Mouse (Mus musculus) adipocyte (in vitro differentiated cells): ENCODE measurements around the gene Sema4c.

ENCODE experiments used
- DNase-seq: peaks from one replicate; pipeline ENCODE4 v3.0.0-alpha.2; 2016; ENCODE audit warnings: low spot score

Sema4c gene

DNA sequence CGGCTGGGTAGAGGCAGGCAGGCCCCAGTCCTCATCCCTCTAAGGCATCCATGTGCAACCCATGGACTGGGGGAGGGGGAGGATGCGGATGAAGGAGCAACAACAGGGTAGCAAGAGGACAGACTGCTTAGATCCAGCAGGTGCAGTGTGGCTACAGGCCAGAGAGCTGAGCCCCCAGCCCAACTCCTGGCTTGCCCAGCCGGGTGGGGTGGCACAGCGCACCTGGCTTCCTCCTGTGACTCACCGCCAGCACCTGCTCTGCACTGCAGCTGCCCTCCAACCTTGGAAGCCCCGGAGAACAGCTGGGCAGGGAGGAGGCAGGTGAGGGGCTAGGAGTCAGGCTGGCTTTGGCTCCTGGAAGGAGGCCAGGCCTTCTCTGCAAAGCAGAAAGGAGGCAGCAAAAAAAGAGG lies 21.8 kb upstream of the Sema4c start:
- no peak for DNase-seq

DNA sequence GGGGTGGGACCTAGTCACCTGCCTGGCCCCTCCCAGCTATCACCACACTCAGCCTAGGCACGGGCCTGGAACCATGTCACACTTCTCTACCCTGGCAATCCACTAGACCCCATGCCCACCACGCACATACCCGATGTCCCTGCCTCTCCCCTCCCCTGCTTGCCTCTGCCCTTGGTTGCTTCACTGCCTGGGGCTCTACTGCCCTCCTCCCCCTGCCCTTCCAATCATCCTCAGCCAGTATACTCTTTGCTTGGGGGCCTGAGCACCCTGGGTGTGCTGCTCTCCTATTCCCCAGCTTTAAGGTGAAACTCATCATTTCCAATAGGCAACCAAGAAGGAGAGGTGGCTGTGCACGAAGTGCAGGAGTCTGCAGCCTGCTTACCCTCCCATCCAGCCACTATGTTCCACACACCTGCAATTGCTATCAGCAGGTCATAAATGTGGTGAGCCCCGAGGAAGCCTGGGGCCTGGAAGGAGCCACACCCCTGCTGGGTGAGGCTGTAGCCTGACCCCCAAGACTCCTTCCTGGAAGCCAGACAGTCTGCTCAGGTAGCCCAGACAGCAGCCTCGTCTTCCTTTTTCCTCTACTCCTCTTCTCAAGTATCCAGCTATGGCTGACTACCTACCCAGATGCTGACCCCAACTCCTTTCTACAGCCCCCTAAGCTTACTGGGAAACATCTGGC lies 19.0 kb upstream of the Sema4c start:
- no peak for DNase-seq

DNA sequence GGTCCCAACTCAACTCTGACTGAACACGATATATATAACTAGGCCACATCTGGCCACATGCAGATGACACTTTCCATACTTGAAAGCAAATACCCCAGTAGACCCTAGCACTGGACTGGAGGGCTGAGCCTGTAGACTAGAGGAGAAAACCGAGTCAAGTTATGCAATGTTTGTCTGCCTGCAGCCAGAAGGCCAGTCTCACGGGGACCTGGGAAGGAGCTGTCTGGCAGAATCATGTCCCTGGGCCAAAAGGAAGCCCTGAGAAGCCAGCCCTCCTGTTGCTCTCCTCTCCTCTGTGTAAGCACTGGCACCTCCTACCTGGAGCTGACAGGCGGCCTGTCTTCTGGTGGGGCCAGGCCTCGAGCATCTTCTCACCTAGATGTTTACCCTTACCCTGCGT lies 17.2 kb upstream of the Sema4c start:
- peak; percentile 65 for DNase-seq

DNA sequence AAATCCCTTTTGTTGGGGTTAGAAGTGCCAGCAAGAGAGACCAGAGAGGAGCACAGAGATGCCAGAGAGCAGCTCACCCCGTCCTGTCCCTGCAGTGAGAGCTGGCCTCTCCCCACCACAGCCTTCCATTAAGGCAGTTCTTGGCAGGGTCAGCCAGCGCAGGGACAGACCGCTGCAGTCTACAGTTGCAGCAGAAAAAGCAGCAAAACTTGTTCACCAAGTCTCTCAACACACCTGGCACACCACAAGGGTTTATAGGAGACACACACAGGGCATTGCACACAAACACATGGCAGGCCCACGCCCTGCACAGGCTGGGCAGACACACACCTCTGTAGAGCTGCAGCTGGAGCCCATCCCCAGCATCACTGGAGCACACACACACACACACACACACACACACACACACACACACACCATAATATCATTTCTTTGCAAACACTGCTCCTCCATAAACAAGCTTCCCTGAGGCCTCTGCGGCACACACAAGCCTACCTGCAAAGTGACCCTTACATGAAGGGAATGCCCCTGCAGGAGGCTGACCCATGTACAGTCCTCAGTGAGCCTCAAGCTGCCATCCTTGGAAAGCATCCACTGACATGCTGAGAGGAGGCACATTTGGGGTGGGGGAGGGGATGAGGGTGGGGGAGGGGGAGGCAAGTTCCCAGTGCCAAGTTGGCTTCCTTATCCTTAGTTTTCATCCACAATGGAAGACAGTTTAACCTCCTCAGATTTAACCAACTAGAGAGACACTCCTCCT lies 16.2 kb upstream of the Sema4c start:
- no peak for DNase-seq

DNA sequence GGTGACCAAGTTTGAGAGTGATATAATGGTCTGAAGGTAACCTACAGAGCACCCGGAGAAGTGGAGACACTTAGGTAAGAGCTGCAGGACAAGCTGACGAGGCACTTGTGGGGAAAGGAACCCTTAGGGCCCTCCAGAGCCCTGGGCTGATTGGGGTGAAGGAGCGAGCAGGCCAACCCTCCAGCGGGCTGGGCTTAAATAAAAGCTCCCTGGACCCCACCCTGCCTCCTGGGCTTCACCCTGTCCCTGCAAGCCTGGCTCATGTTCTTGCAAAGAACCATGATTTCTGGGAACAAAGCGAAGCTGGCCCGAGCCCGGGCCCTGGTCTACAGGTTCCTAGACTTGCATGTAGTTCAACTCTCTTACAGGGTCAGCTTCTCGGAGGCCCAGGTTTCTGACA lies 15.4 kb upstream of the Sema4c start:
- DNase-seq: no peak

DNA sequence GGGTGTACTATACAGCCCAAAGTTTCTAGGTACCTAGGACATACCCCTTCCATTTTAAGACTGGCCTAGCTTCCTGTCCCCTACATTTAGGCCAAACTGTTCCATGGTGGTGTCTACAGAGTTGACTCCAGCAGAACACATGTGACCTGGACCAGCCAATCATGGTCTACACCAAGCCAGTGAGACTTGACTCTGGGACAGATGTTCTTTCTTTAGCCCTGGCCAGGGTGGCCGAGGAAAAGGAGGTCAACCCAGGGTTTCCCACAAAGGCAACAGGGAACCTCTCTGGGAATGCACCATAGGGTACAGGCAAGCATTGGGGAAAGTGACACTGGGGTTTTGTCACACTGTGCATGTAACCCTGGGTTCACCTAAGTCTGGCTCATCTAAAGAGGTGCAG lies 14.6 kb upstream of the Sema4c start:
- peak; percentile 53 for DNase-seq

DNA sequence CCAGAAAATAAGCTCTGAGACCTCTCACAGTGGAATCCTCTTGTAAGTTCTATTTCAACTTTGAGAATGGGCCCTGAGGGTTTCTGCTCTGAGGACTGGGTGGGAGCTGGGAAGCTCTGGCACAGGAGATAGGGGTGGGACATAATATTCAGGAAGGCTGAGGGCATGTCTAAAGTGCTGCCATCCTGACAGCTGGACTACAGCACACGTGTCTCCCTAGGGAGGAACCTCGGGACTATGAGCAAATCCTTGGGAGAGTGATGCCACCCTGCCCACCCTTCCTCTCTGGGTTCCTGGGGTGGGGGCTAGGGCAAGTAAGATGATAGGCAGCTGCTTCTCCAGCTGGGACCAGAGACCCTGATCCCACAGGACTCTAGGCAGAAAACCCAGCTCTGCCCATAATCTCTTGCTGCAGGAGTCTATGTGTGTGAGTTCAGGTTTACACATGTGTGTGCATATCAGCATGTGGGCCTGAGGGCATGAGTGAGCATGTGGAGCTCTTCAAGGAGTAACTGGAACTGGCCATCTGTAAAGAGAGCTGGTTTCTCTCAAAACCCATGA lies 14.1 kb upstream of the Sema4c start:
- DNase-seq: no peak

DNA sequence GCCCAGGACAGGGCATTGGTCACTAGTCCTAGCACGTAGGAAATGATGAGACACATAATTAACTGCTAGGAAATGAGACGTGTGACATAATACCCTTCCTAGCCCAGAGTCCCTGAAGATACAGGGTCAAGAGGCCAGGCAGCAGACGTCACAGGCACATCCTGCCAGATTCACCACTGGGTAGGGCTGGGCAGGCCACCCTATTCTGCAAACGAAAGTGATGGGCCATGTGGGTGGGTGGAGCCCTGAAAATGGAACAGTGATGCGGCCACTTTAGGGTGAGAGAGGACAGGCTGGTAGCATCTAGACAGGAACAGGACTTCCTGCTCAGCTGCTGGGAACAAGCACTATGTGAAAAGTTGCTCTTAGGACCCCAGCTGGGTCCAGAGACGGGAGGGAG lies 13.5 kb upstream of the Sema4c start:
- peak; percentile 45 for DNase-seq

DNA sequence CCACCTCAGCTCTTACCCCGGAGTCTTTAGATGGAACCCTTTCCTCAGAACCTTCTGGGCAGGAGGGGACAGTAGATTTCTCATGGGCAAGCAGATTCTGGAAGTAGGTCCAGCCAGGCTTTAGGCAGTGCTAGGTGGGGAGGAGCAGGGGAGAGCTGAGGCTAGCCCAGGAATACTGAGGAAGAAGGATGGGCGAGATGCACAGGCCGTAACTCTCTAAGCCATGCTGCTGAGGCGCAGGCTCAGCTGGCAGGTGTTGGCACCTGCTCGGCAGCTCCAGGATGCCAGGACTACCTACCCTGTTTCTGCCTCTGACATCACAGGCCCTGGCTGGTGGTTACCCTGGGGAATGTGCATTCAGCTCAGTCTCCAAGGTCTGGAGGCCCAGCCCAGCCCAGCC lies 12.2 kb upstream of the Sema4c start:
- no peak for DNase-seq

DNA sequence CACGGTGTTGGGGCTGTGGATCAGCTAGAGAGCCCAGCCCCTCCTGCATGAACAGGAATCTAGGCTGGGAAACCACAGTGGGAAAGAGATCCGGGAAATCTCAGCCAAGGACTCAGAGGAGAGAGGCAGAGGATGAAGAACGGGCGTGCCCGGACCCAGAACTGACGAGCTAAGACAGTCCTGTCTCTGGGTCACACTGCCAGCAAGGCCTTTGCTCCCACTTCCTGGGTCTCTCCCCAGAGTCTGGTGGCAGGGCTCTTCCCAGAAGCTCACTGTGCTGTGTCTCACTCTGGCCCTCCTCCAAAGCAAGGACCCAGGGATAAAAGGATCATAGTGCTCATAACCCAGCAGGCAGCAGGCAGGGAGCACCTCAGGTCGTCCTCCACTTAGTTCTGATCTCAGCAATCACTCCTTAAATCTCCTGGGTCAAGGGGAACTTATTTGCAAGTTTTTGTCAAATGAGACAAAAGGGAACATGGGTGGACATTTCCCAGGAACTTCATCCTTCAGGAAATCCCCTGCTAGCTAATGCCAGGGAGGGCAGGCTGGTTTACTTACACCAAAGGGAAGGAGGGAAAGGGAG lies 11.6 kb upstream of the Sema4c start:
- peak; percentile 69 for DNase-seq

DNA sequence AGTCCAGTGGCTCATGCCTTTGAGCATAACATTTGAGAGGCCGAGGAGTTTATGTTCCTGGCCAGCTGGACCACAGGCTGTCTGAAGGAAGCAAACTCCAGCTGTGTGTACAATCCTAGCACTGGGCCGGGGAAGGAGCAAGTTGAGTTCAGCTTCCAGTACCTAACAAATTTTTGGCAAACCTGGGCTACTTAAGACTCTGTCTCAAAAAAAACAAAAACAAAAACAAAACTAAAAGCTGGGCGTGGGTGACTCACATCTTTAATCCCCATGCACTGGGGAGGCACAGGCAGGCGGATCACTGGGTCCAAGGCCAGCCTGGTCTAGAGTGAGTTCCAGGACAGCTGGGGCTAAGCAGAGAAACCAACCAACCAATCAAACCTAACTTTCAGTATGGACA lies 10.6 kb upstream of the Sema4c start:
- DNase-seq: peak; percentile 46

DNA sequence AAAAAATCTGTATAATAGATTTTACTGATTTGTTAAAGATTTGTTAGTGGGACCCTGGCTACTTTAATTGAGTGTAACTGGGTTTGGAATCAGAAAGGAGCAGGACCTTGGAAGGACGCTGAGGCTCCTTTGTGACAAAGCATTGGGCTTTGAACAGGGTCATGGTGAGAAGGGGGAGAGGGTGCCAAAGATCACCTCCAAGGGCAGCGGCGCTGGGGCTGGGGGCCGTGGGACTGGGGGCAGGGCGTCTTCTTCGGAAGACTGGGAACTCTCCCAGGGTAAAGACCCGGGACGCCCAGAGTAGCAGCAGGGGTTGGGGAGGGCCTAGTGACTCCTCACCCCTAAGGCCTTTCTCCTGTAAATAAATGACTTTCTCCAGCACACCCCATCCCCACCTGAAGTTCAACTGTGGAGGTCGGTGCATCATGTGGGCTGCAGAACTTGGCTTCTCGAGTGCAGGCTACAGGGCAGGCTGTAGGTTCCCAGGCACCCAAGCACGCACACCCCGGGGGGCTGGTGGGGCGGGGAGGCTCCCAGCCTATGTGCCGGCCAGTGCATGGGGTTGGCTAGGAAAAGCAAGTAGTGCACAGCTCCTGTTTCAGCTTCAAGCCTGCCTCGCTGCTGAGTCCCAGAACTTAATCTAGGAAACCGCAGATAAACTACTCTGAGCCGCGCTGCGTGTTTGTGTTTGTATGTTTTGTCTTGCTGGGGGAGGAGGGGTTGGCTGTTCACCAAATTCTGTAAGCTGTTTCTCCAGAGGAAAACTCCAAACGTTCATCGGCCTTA lies 9.9 kb upstream of the Sema4c start:
- no peak for DNase-seq

DNA sequence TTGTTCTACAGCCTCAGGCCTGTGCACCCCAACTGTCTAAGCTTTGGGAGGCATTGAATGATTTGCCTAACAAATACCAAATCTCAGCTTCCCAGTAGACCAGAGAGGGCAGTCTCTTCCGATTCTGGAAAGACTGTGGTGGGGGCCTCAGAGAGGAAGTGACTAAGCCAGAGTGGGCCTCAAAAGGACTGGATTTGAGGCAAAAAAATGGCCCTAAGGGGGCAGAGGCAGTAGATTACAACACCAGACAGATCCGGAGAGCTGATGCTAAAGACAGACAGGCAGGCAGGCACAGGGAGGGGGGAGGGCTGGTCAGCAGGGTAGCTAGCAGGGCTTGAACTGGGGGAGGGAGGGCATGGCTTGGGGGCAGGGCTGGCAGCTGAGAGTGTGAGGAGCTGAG lies 8.3 kb upstream of the Sema4c start:
- no peak for DNase-seq

DNA sequence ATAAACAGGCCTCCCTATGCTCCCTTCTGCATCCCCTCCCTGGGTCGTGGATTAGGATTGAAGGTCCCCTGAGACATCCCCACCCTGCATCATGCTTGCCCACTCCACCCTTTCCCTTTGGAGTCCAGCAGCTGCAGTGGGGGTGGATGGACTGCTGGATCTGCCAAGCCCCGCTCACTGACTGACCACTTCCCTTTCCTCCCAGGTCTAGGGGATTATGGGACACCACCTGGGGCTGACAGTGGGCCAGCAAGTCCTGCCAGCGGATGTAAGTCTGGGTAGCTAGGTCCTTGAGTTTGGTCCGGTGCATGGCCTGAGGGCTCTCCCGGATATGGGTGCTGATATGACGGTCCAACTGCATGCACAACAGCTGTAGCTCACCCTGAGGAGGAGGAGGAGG lies 6.0 kb upstream of the Sema4c start:
- DNase-seq: no peak

DNA sequence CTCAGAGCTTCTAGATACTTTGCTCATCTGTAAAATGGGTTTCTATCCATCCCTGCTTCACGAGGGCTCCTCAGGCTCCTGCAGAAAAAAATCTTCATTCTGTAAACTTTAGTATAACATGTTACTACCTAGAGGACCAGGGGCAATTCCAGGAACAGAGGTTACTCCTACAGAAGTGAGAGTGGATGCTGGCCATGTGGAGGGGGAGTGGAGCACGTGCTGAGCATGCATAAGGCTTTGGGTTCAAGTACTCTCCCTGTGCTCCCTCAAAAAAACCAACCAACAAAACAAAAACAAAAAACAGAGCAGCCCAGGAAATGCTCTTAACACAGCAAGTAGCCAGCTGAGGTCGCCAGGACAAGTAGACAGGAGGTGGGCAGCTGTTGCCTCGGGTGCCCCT lies 5.5 kb upstream of the Sema4c start:
- no peak for DNase-seq

DNA sequence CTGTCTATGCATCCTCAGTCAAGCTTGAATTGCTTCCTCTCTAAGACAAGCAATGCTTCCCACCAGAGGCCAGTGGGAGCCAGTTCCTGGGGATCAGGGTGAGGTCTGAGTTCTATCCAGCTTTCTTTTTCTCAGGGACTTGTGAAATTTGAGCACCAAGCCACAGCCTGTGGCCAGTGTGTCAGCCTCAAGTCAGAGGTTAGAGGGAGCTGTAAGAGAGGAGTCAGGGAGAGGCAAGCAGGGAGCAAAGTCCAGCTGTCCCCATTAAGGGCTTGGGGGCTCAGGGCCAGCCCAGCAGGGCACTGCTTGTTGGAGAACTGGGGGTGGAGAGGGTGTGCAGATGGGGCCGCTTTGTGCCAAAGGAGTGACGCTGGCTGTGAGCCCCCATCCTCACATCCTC lies 5.0 kb upstream of the Sema4c start:
- peak; percentile 69 for DNase-seq

DNA sequence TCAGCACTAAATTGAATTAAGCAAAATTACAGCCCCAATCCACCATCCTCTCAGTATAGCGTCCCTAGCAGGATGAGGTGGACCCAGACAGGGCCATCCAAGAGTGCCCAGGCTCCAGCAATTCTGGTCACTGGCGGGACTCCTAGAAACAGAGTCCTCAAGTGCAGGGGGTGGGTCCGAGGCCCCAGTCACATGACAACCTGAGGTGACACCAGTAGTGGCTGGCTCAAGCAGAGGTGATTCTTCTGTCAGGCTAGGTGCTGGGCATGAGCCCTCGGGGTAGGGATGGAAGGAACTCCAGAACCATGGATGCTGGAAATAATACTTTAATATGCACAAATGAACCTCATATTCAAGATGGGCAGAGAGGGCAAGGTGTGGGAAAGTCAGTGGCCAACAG lies 4.2 kb upstream of the Sema4c start:
- no peak for DNase-seq

DNA sequence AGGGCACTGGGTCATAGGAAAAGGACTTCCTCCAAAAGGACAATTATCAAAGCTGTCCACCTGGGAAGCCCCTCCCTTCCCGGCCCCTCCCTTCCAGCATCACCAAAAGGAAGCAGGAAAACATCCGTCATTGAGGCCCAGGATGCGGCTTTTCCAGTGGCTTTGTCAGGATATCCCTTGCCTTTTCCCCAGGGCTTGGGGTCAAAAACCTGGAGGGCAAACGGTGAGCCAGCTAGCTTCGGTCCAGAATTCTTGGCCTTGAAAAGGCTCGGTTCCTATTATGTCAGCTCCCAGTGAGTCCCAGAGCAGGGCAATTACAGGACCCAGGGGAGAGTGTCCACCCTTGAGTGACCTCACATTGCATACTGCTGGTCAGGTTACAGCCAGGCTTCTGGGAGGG lies 2.8 kb upstream of the Sema4c start:
- DNase-seq: no peak

DNA sequence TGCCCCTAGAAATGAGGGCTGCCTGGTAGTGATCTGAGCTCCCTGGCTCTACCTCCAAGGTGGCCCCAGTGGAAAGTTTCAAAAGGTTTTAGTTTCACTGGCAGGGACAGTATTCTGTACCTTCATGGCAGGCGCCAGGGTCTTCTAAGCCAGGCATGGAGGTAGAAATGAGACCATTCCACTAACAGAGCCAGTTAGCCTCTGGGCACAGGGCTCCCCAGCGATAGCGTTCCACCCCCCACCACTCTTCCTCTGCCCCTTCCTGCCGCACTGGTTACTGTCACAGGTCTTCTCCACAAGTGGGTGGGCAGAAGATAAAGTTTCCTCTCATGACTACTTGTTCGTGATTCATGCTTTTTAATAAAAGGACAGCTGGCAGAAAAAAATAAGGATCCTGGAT lies 1.7 kb upstream of the Sema4c start:
- no peak for DNase-seq

DNA sequence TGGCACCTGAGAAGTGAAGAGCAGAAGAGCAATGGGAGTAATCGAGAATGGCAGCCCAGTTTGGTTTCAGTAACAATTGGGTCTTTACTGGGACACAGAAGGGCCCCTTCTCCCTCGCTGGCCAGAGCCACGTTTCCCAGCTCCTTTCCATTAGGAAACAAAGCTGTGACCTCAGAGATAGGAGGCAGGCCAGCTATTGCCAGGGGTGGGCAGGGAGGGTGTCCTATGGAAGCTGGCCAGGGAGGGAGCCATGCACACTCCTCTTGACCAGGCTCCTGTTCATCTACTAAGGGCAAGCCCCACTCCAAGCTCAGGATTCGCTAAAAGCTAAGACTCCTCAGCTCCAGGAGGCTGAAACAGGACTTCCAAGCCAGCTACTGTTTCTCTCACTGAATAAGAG lies 1.1 kb upstream of the Sema4c start:
- no peak for DNase-seq

DNA sequence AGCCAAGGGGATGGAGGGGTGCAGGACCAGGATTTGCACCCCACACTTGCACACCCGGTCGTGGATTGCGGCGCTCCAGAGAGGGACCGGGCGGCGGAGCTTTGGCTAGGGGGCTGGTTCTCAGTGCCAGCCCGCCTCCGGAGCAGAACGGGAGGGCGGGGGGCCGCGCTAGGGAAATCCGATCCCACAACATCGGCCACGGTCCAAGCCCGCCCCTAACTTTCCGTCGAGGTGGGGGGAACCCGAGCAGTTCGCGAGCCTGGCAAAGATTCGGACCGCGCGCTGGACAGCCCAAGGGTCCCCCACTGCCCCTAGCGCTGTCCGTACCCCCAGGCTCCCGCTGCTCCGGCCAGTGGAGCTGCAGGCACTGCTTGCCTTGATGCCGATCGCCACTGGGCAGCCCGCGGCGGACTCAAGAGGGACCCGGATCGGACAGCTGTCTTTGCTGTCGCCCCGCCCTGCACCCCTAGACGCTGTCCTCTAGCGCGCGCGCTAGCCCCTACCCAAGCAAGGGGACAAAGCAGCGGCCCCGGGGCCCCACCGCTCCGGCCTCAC lies 615 bp downstream of the Sema4c start:
- DNase-seq: no peak
